Mouse (Mus musculus) forebrain, embryonic 16.5 days (tissue): ENCODE results near the gene Cisd2. TPM values are rescaled to one million over a fixed set of nuclear protein-coding genes. Genes with fewer than 3 reads are reported as not detected.
A peak's percentile ranks its signal among the peaks of the same experiment; 100 is the strongest.

Source experiments
- ATAC-seq: fragments of 200-750 bp; cut with Nextera tagmentation; 2 replicates; pipeline ENCODE4 v1.8.0; 2017; ENCODE audit warnings: mild to moderate bottlenecking, moderate library complexity
- H3K27ac ChIP-seq: fragments of 300-500 bp; sonication (generic); 2 replicates; pipeline ENCODE4 v1.5.1; 2014; ENCODE audit warnings: low read length, control low read depth
- H3K27me3 ChIP-seq: fragments of 300-500 bp; sonication (generic); replicated peaks from 2 replicates; pipeline ENCODE4 v1.6.1; 2014; ENCODE audit warnings: low read length; ENCODE audit not compliant: control insufficient read depth, insufficient read depth
- H3K36me3 ChIP-seq: fragments of 300-500 bp; sonication (generic); 2 replicates; pipeline ENCODE4 v1.6.1; 2014; ENCODE audit not compliant: control insufficient read depth, insufficient read depth
- H3K4me1 ChIP-seq: fragments of 300-500 bp; sonication (generic); replicated peaks from 2 replicates; pipeline ENCODE4 v1.6.1; 2014; ENCODE audit warnings: low read length; ENCODE audit not compliant: control insufficient read depth, insufficient read depth
- H3K4me2 ChIP-seq: fragments of 300-500 bp; sonication (generic); 2 replicates; pipeline ENCODE4 v1.6.1; 2014; ENCODE audit warnings: mild to moderate bottlenecking, low read length, control low read depth
- H3K4me3 ChIP-seq: fragments of 300-500 bp; sonication (generic); replicated peaks from 2 replicates; pipeline ENCODE4 v1.5.1; 2014; ENCODE audit warnings: mild to moderate bottlenecking, low read length, control low read depth
- H3K9ac ChIP-seq: fragments of 300-500 bp; sonication (generic); replicated peaks from 2 replicates; pipeline ENCODE4 v1.6.1; 2014; ENCODE audit warnings: low read depth, low read length, control low read depth
- H3K9me3 ChIP-seq: fragments of 300-500 bp; sonication (generic); 2 replicates; pipeline ENCODE4 v1.6.1; 2016; ENCODE audit warnings: low read length; ENCODE audit not compliant: control insufficient read depth
- WGBS: fragments of 180-500 bp; shearing (Covaris S2); extraction: QIAGEN DNeasy Blood & Tissue Kit; methylation state at CpG from one replicate; pipeline ENCODE4 v1.1.7; 2014; 5-methylcytosine and 5-hydroxymethylcytosine counted together
- polyA plus RNA-seq: library from polyadenylated mRNA; unstranded; fragments of >200 nt; fragmentation: Nextera tagmentation; extraction: Ambion mirVana; gene quantifications from 2 replicates; pipeline ENCODE4 v1.2.1, GENCODE M21; 2015

Gene Cisd2
- polyA plus RNA-seq, 1 experiment from 2014 or later, result 72.5 TPM

- peak overlapping the region; percentile 92 for H3K4me2 ChIP-seq
- WGBS, result 0% methylated on average over 49 of the region's 76 CpGs
- peaks cover 2% of the 10 kb centered on the region; the same call in 1 of the 2 replicates for H3K36me3 ChIP-seq
- ATAC-seq, result peak; percentile 43
- no peaks in the 10 kb centered on the region for H3K9me3 ChIP-seq
- H3K27ac ChIP-seq, result peak overlapping the region; percentile 100
- peaks cover 21% of the 10 kb centered on the region for H3K4me1 ChIP-seq
- H3K4me3 ChIP-seq, result peak overlapping the region; percentile 71
- H3K9ac ChIP-seq, result peak overlapping the region; percentile 94
- H3K27me3 ChIP-seq, result no peaks in the 10 kb centered on the region
Observed at GRCm38 (mm10) chr3:135438913-135439531, 15.3 kb upstream of the Cisd2 start.

- Histone ChIP-seq H3K36me3 (no peaks in the 10 kb centered on the region), H3K4me1 (peaks cover 19% of the 10 kb centered on the region), H3K4me2 (peak overlapping the region; percentile 21), H3K4me3 (peak overlapping the region; percentile 71), H3K27me3 (no peaks in the 10 kb centered on the region), H3K9me3 (no peaks in the 10 kb centered on the region), H3K9ac (peak overlapping the region; percentile 94), H3K27ac (peak overlapping the region; percentile 100)
- ATAC-seq, result peak; percentile 77
- WGBS, result 0% methylated on average over 44 of the region's 50 CpGs
Observed at GRCm38 (mm10) chr3:135438531-135438912, 14.8 kb upstream of the Cisd2 start.

- Histone ChIP-seq H3K4me1 (peaks cover 15% of the 10 kb centered on the region), H3K27ac (peak within 1 kb of the TSS; percentile 100), H3K4me3 (peak within 1 kb of the TSS; percentile 71), H3K9ac (peak within 1 kb of the TSS; percentile 94), H3K9me3 (no peaks in the 10 kb centered on the region), H3K36me3 (no peaks in the 10 kb centered on the region), H3K4me2 (peak within 1 kb of the TSS; percentile 49), H3K27me3 (no peaks in the 10 kb centered on the region)
- peak; percentile 95 for ATAC-seq
- WGBS, result under 1% methylated on average over 56 of the region's 56 CpGs
Observed at GRCm38 (mm10) chr3:135437758-135438495, 14.2 kb upstream of the Cisd2 start, which contains the start of gene Ube2d3. Gene Ube2d3 (plus strand): TSS chr3:135438149.

GRCm38 (mm10) chr3:135436901-135437616 lies 13.3 kb upstream of the Cisd2 start:
- Histone ChIP-seq H3K27ac (peak overlapping the region; percentile 84), H3K9me3 (no peaks in the 10 kb centered on the region), H3K27me3 (no peaks in the 10 kb centered on the region), H3K36me3 (no peaks in the 10 kb centered on the region), H3K9ac (peak overlapping the region; percentile 63), H3K4me2 (peak overlapping the region; percentile 49), H3K4me3 (peak overlapping the region; percentile 71), H3K4me1 (peaks cover 15% of the 10 kb centered on the region)
- ATAC-seq, result no peak
- 31% methylated on average over 14 of the region's 14 CpGs for WGBS

- peak overlapping the region; percentile 85 for H3K4me3 ChIP-seq
- no peaks in the 10 kb centered on the region for H3K27me3 ChIP-seq
- peaks cover 13% of the 10 kb centered on the region for H3K4me1 ChIP-seq
- no peaks in the 10 kb centered on the region for H3K36me3 ChIP-seq
- peak overlapping the region; percentile 98 for H3K27ac ChIP-seq
- peak; percentile 98 for ATAC-seq
- H3K4me2 ChIP-seq, result peak overlapping the region; percentile 76
- peak overlapping the region; percentile 94 for H3K9ac ChIP-seq
- WGBS, result under 1% methylated on average over 101 of the region's 103 CpGs
- H3K9me3 ChIP-seq, result no peaks in the 10 kb centered on the region
Observed at GRCm38 (mm10) chr3:135422856-135423607, 693 bp downstream of the Cisd2 start.

DNA sequence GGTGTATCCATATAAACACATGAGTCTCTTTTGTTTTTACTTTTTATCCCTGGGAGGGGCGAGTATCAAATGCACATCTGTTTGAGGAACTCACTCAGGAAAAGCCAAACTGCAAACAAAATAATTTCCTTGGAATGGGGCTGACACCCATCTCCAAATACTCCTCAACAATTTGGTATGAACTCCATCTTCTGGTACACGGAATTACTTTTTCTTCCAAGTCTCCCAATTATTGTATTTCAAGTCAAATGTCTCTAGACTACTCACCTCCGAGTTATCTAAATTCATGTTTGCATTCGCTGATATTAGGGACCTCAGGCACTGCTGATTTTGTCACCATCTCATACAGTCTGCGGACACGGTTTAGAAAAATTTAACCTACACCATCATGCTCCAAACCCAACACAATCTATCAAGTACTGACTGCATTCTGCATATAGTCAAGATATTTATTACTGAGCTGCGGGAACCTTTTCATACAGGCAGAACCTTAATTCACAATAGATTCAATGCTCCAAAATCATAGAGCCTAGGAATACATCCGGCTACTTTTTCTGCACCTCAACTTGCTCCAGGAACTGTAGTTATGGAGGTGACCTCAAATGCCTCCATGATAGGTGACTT lies 1.4 kb downstream of the Cisd2 start:
- 24% methylated on average over 8 of the region's 8 CpGs for WGBS
- ATAC-seq, result no peak

GRCm38 (mm10) chr3:135421310-135421594 lies 2.5 kb downstream of the Cisd2 start:
- no peak for ATAC-seq
- no peaks in the 10 kb centered on the region for H3K9me3 ChIP-seq

More for the DNA sequence above, 1.4 kb downstream of the Cisd2 start:
- H3K36me3 ChIP-seq, result no peaks in the 10 kb centered on the region
- no peaks in the 10 kb centered on the region for H3K27me3 ChIP-seq
- peak overlapping the region; percentile 98 for H3K27ac ChIP-seq
- peak overlapping the region; percentile 94 for H3K9ac ChIP-seq
- H3K4me3 ChIP-seq, result peak overlapping the region; percentile 85
- peaks cover 13% of the 10 kb centered on the region for H3K4me1 ChIP-seq
- H3K9me3 ChIP-seq, result no peaks in the 10 kb centered on the region
- H3K4me2 ChIP-seq, result peak overlapping the region; percentile 76

DNA sequence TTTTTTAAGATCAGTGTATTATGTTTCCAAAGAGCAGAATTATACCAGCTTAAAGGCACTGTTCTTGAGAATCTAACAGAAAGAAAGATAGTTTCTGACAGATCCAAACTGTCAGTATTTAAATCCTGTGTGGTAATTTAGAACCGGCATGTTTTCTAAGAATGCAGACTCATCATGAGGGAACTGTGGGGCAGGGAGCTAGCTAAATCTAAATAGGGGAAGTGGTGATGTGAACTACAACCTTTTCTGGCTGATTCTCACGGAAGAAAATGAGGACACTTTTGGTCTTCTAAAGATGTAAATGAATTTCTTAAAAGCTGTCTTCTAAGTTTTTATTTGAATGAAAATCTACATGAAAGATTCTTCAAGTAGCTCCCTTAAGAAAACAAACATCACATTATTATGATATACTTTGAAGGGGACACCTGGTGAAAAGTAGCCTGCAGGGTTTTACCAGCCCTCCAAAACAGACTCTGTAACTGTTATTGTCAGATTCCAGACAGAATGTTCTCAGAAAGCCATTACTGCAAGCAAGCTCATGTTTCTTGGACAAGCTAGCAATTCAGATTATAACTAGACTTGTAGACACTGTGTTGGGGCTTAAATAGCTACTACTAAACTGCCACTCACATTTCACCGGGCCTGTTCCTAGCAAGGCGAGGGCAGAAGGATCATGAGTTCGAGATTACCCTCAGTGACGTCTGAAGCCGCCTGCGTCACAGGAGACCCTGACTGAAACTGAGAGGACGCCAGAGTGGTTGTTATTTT lies 3.0 kb downstream of the Cisd2 start:
- no peak overlapping the region for H3K4me2 ChIP-seq
- no peak overlapping the region for H3K27ac ChIP-seq
- H3K27me3 ChIP-seq, result no peaks in the 10 kb centered on the region
- no peaks in the 10 kb centered on the region for H3K9me3 ChIP-seq
- H3K4me3 ChIP-seq, result no peak overlapping the region
- H3K9ac ChIP-seq, result no peak overlapping the region
- WGBS, result 86% methylated on average over 9 of the region's 9 CpGs
- H3K36me3 ChIP-seq, result no peaks in the 10 kb centered on the region
- ATAC-seq, result no peak
- peaks cover 13% of the 10 kb centered on the region for H3K4me1 ChIP-seq

More at GRCm38 (mm10) chr3:135421310-135421594, 2.5 kb downstream of the Cisd2 start:
- Histone ChIP-seq H3K4me2 (no peak overlapping the region), H3K4me3 (no peak overlapping the region), H3K27ac (no peak overlapping the region), H3K27me3 (no peaks in the 10 kb centered on the region), H3K4me1 (peaks cover 13% of the 10 kb centered on the region), H3K36me3 (no peaks in the 10 kb centered on the region), H3K9ac (no peak overlapping the region)
